Mouse (Mus musculus) forebrain, postnatal 0 days (tissue): Measurements from ENCODE around the gene Wdr1. TPM values are rescaled to one million over a fixed set of nuclear protein-coding genes. Genes with fewer than 3 reads are reported as not detected.

ENCODE experiments used
- ATAC-seq: fragments of 200-750 bp; cut with Nextera tagmentation; 2 replicates; pipeline ENCODE4 v1.8.0; 2017; ENCODE audit warnings: mild to moderate bottlenecking, moderate library complexity
- DNase-seq: peaks from one replicate; pipeline ENCODE4 v3.0.0-alpha.2; 2015
- H3K27ac ChIP-seq: fragments of 300-500 bp; sonication (generic); 2 replicates; pipeline ENCODE4 v1.5.1; 2014; ENCODE audit warnings: low read depth, mild to moderate bottlenecking, antibody characterized with exemption, low read length, moderate library complexity, mixed read lengths
- H3K27me3 ChIP-seq: fragments of 300-500 bp; sonication (generic); 2 replicates; pipeline ENCODE4 v1.6.1; 2014; ENCODE audit warnings: mild to moderate bottlenecking, low read length, mixed read lengths; ENCODE audit not compliant: insufficient read depth
- H3K36me3 ChIP-seq: fragments of 300-500 bp; sonication (generic); 2 replicates; pipeline ENCODE4 v1.6.1; 2014; ENCODE audit warnings: mild to moderate bottlenecking, moderate library complexity; ENCODE audit not compliant: insufficient read depth
- H3K4me1 ChIP-seq: fragments of 300-500 bp; sonication (generic); 2 replicates; pipeline ENCODE4 v1.6.1; 2014; ENCODE audit warnings: antibody characterized with exemption; ENCODE audit not compliant: insufficient read depth
- H3K4me2 ChIP-seq: fragments of 300-500 bp; sonication (generic); 2 replicates; pipeline ENCODE4 v1.6.1; 2014; ENCODE audit warnings: low read depth, mild to moderate bottlenecking, moderate library complexity
- H3K4me3 ChIP-seq: fragments of 300-500 bp; sonication (generic); 2 replicates; pipeline ENCODE4 v1.5.1; 2014; ENCODE audit warnings: low read depth, low read length, mixed read lengths
- H3K9ac ChIP-seq: fragments of 300-500 bp; sonication (generic); 2 replicates; pipeline ENCODE4 v1.6.1; 2014; ENCODE audit warnings: mild to moderate bottlenecking
- H3K9me3 ChIP-seq: fragments of 300-500 bp; sonication (generic); 2 replicates; pipeline ENCODE4 v1.6.1; 2016; ENCODE audit warnings: low read length
- CTCF ChIP-seq: sonication (generic); IDR thresholded peaks from 2 replicates; pipeline ENCODE4 v1.5.1; 2016; ENCODE audit warnings: antibody characterized with exemption, control low read depth, low read depth
- WGBS: fragments of 180-500 bp; shearing (Covaris S2); extraction: QIAGEN DNeasy Blood & Tissue Kit; methylation state at CpG from one replicate; pipeline ENCODE4 v1.1.7; 2014; 5-methylcytosine and 5-hydroxymethylcytosine counted together
- polyA plus RNA-seq: library from polyadenylated mRNA; unstranded; fragments of >200 nt; fragmentation: Nextera tagmentation; extraction: Ambion mirVana; gene quantifications from 2 replicates; pipeline ENCODE4 v1.2.1, GENCODE M21; 2015
- total RNA-seq: library from RNA; depleted of rRNA; stranded (reverse); fragments of >200 nt; gene quantifications from 2 replicates; pipeline ENCODE4 v1.2.3, GENCODE M21; 2014

Gene Wdr1
- total and polyA plus RNA-seq, 2 experiments from 2014 or later, result 192 to 256 TPM

DNA sequence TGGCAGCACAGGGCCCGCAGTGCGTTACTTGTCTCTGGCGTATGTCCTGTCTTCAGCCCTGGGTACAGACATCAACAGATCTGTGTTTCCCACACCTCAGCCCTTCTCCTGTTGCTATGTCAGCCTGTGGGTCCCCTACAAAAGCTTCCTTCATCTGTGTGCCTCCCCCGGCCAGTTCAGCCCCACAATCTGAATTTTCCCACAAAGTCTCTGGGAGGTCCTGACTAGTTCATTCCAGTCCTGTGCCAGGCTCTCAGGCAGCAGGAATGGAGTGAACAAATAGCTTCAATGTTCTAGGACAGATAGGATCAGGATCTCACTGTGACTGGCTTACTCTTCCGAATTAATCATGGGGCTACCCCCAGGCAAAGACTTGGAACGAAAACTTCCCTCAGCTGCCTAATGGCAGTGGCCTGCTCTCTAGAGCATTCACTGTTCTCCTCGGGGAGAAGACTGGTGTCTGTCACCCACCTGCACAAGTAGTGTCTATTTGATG, 63.7 kb downstream of the Wdr1 start:
- no peaks in the 10 kb centered on the region for H3K27me3 ChIP-seq
- ATAC-seq (peak; percentile 92), DNase-seq (peak; percentile 37)
- H3K9ac ChIP-seq, result no peak overlapping the region
- WGBS, result 50% methylated on average over 7 of the region's 7 CpGs
- H3K4me1 ChIP-seq, result no peaks in the 10 kb centered on the region
- H3K4me3 ChIP-seq, result no peak overlapping the region
- peak overlapping the region; percentile 54; the same call in 1 of the 2 replicates for H3K27ac ChIP-seq
- H3K36me3 ChIP-seq, result no peaks in the 10 kb centered on the region
- no peaks in the 10 kb centered on the region for H3K9me3 ChIP-seq
- no peak for TF ChIP-seq CTCF
- no peak overlapping the region for H3K4me2 ChIP-seq

DNA sequence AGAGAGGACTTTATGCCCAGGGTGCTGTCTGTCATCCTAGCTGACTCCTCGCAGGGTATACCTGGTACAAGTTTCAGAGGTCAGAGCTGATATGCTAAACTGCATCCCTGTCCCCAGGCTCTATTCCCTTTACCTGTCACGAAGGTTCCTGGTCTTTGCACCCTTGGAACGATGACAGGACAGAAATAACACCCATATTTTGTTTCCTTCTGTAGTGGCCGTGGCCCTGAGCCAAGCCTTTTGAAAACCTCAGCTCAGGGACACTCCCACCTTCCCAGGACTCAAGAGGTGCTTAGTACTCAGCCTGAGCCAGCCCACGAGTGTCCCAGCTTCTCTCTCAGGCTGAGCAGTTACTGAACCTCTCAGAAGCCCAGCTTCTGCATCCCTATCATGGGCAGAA, 64.5 kb downstream of the Wdr1 start:
- no peaks in the 10 kb centered on the region for H3K36me3 ChIP-seq
- no peak overlapping the region for H3K9ac ChIP-seq
- no peaks in the 10 kb centered on the region for H3K4me1 ChIP-seq
- H3K27ac ChIP-seq, result peak overlapping the region; percentile 54; the same call in 1 of the 2 replicates
- DNase-seq, result no peak
- WGBS, result 62% methylated on average over 5 of the region's 5 CpGs
- TF ChIP-seq CTCF, result no peak
- no peaks in the 10 kb centered on the region for H3K9me3 ChIP-seq
- no peak for ATAC-seq
- H3K27me3 ChIP-seq, result no peaks in the 10 kb centered on the region
- H3K4me2 ChIP-seq, result no peak overlapping the region
- no peak overlapping the region for H3K4me3 ChIP-seq

DNA sequence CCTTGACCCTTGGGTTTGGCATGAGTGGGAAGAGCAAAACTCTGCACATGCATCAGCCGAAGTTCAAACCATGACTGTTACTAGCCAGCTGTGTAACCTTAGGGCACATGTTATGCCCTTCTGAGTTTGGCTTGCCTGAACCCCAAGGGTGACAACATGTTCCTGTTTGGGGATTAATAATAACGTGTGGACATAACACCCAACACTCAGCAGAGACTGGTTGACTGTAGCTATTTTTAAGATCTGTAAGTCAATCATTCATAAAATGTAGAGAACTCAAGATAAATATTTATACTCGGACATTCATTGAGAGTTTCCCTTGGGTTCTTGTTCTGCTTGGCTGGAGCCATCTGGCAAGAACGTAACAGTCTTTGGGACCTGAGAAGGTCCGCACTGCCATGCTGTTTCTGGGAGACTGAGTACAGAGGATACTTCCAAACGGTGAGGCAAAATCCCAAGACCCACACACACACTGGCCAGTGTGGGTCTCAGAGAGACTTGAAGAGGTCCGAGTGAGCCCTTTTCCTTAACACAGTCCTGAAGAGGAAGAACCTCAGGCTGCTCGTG, 66.4 kb downstream of the Wdr1 start:
- Histone ChIP-seq H3K9ac (no peak overlapping the region), H3K9me3 (no peaks in the 10 kb centered on the region), H3K27ac (no peak overlapping the region), H3K36me3 (no peaks in the 10 kb centered on the region), H3K4me2 (no peak overlapping the region), H3K4me1 (no peaks in the 10 kb centered on the region), H3K27me3 (no peaks in the 10 kb centered on the region), H3K4me3 (no peak overlapping the region)
- no peak for TF ChIP-seq CTCF
- ATAC-seq, result no peak
- WGBS, result 90% methylated on average over 8 of the region's 8 CpGs
- DNase-seq, result no peak

DNA sequence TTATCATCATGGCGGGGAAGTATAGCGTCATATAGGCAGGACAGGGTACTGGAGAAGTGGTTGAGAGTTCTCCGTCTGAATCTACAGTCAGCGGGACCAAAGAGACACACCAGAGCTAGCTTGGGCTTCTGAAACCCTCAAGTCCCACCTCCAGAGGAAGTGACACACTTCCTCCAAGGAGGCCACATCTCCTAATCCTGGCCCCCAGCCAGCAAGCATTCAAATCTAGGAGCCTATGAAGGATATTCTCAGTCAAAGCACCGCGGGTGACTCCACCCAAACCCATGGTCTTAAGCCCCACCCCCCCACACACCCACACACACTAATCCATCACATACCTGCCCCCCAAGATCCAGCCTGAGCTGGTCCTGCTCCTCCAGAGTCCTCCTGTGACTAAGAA, 69.1 kb downstream of the Wdr1 start:
- Histone ChIP-seq H3K36me3 (no peaks in the 10 kb centered on the region), H3K4me2 (no peak overlapping the region), H3K27me3 (no peaks in the 10 kb centered on the region), H3K4me1 (no peaks in the 10 kb centered on the region), H3K27ac (no peak overlapping the region), H3K4me3 (no peak overlapping the region), H3K9ac (no peak overlapping the region), H3K9me3 (no peaks in the 10 kb centered on the region)
- WGBS, result 92% methylated on average over 6 of the region's 6 CpGs
- DNase-seq, result no peak
- ATAC-seq, result no peak
- TF ChIP-seq CTCF, result no peak

- Histone ChIP-seq H3K4me1 (no peaks in the 10 kb centered on the region), H3K9me3 (no peaks in the 10 kb centered on the region), H3K4me2 (no peak overlapping the region), H3K27ac (no peak overlapping the region), H3K27me3 (no peaks in the 10 kb centered on the region), H3K9ac (no peak overlapping the region), H3K36me3 (no peaks in the 10 kb centered on the region), H3K4me3 (no peak overlapping the region)
- DNase-seq, result no peak
- no peak for TF ChIP-seq CTCF
- 88% methylated on average over 8 of the region's 8 CpGs for WGBS
- ATAC-seq, result no peak
Measured at GRCm38 (mm10) chr5:38491763-38492162, 71.3 kb downstream of the Wdr1 start.

GRCm38 (mm10) chr5:38489739-38490138, 73.3 kb downstream of the Wdr1 start:
- H3K9me3 ChIP-seq, result no peaks in the 10 kb centered on the region
- H3K27ac ChIP-seq, result no peak overlapping the region
- H3K36me3 ChIP-seq, result no peaks in the 10 kb centered on the region
- TF ChIP-seq CTCF, result no peak
- no peak for DNase-seq
- 91% methylated on average over 4 of the region's 4 CpGs for WGBS
- H3K4me2 ChIP-seq, result no peak overlapping the region
- no peak for ATAC-seq
- H3K4me1 ChIP-seq, result no peaks in the 10 kb centered on the region
- H3K27me3 ChIP-seq, result no peaks in the 10 kb centered on the region
- H3K9ac ChIP-seq, result no peak overlapping the region
- no peak overlapping the region for H3K4me3 ChIP-seq

- no peak overlapping the region for H3K4me3 ChIP-seq
- H3K27me3 ChIP-seq, result no peaks in the 10 kb centered on the region
- 87% methylated on average over 20 of the region's 20 CpGs for WGBS
- no peaks in the 10 kb centered on the region for H3K4me1 ChIP-seq
- ATAC-seq (no peak), DNase-seq (no peak)
- no peak for TF ChIP-seq CTCF
- no peaks in the 10 kb centered on the region for H3K36me3 ChIP-seq
- no peak overlapping the region for H3K27ac ChIP-seq
- no peak overlapping the region for H3K9ac ChIP-seq
- H3K9me3 ChIP-seq, result no peaks in the 10 kb centered on the region
- H3K4me2 ChIP-seq, result no peak overlapping the region
Measured at GRCm38 (mm10) chr5:38488673-38489615, 74.1 kb downstream of the Wdr1 start.
